Mouse (Mus musculus) midbrain, embryonic 10.5 days (tissue): ENCODE measurements around the gene Ddx31. TPM values are rescaled to one million over a fixed set of nuclear protein-coding genes. Genes with fewer than 3 reads are reported as not detected.

Experiments
- polyA plus RNA-seq: library from polyadenylated mRNA; unstranded; fragments of >200 nt; fragmentation: Nextera tagmentation; extraction: Ambion mirVana; gene quantifications from 2 replicates; pipeline ENCODE4 v1.2.1, GENCODE M21; 2016

Gene Ddx31
- polyA plus RNA-seq, 1 experiment from 2014 or later: 22.0 TPM

Other genes with a start within 250 kb of the Ddx31 start
- 4.3 and 4.5 TPM in 2 replicates for gene Gfi1b, start 218.4 kb upstream of the Ddx31 start, polyA plus RNA-seq
- gene Tsc1, start 199.2 kb upstream of the Ddx31 start, polyA plus RNA-seq: 21.7 and 25.7 TPM in 2 replicates
- 1.7 and 3.2 TPM in 2 replicates for gene Spaca9, start 140.7 kb upstream of the Ddx31 start, polyA plus RNA-seq
- gene Ak8, start 140.2 kb upstream of the Ddx31 start, polyA plus RNA-seq: 0.61 and 0.72 TPM in 2 replicates
- 23.9 and 24.9 TPM in 2 replicates for gene Gtf3c4, start within 50 bp of the Ddx31 start, polyA plus RNA-seq
- 10.9 and 13.8 TPM in 2 replicates for gene Barhl1, start 76.3 kb downstream of the Ddx31 start, polyA plus RNA-seq
- gene Cfap77, start 214.7 kb downstream of the Ddx31 start, polyA plus RNA-seq: 1.0 and 2.4 TPM in 2 replicates
- gene Ttf1, start 219.9 kb downstream of the Ddx31 start, polyA plus RNA-seq: 11.9 and 12.6 TPM in 2 replicates